Mouse (Mus musculus): ENCODE measurements around the gene St6galnac3.

DNA sequence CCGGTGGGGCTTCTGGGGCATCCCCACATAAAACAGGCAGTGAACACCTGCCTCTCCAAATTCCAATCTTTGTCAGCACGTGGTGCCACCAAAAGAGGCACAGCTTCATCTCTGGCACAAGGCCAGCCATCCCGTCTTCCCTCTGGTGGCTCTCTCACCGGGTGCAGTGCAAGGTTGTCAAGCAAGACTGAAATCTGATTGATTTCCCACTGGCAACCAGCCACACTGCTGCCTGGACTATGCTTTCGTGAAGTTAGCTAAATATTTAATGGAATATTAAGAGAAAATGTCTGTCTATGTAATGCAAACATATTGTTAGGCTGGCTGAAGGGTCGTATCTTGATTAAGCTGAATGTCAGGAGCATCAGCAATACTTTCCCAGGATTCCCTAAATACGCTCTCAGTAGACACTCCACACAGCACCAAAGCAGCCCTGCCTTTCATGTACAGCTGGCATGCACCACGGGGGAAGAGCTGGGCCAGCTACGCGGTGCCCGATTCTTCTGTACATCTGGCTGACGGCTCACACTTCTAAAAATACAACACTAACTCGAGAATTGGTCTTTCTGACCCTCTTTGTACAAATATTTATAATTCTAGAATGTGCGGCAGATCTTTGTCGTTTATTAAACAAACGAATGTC lies 442.7 kb downstream of the St6galnac3 start:
- TF ChIP-seq MYOD1 (IDR thresholded peaks at IDR 0.05; ENCODE audit: control insufficient read depth, insufficient read length, low read depth) (no peak), CTCF (IDR thresholded peaks at IDR 0.05; ENCODE audit: control insufficient read depth, insufficient read depth, insufficient read length) (no peak), CEBPB (IDR thresholded peaks at IDR 0.05; ENCODE audit: low read depth) (no peak), MYOG (IDR thresholded peaks at IDR 0.05; ENCODE audit: control insufficient read depth, extremely low read depth, insufficient read length) (no peak), USF1 (IDR thresholded peaks at IDR 0.05; ENCODE audit: low read depth) (no peak), FOSL1 (IDR thresholded peaks at IDR 0.05; ENCODE audit: insufficient read depth, low read length, poor library complexity, severe bottlenecking) (no peak)
